Mouse (Mus musculus): ENCODE results near the gene Rragd.

- no peak for TF ChIP-seq POLR2A (IDR thresholded peaks at IDR 0.05; ENCODE audit: borderline replicate concordance, low read depth, low read length)
- no peak for TF ChIP-seq CTCF (IDR thresholded peaks at IDR 0.05; ENCODE audit: low read depth, low read length)
Measured at GRCm38 (mm10) chr4:33061158-33061557, 78.3 kb downstream of the Rragd start.
